Mouse (Mus musculus): ENCODE data around the gene Lrrc34.

The Lrrc34 gene

GRCm38 (mm10) chr3:30599711-30600545 is 47.7 kb downstream of the Lrrc34 start, which contains the start of gene Actrt3:
TSS of gene Actrt3 (minus strand) at chr3:30599939.
- no peak for DNase-seq (ENCODE audit: low spot score in 2 of 2)

- no peak for DNase-seq (ENCODE audit: low spot score in 2 of 2)
Measured at GRCm38 (mm10) chr3:30597271-30597670, 50.4 kb downstream of the Lrrc34 start.

- DNase-seq (ENCODE audit: low spot score in 2 of 2), result no peak
Measured at GRCm38 (mm10) chr3:30595111-30595832, 52.4 kb downstream of the Lrrc34 start.

- DNase-seq (ENCODE audit: low spot score in 2 of 2), result no peak
Measured at GRCm38 (mm10) chr3:30593719-30594485, 53.8 kb downstream of the Lrrc34 start.

- no peak for DNase-seq (ENCODE audit: low spot score in 2 of 2)
Measured at GRCm38 (mm10) chr3:30592418-30592853, 55.2 kb downstream of the Lrrc34 start.

GRCm38 (mm10) chr3:30588865-30589264 is 58.8 kb downstream of the Lrrc34 start:
- no peak for DNase-seq (ENCODE audit: low spot score in 2 of 2)

Measured in spleen, postnatal 14 days (tissue).